Mouse (Mus musculus) CD4-positive naive resting alpha-beta T cell, adult 57 days (primary cell): Measurements from ENCODE around the gene Rassf2. TPM values are rescaled to one million over a fixed set of nuclear protein-coding genes. Genes with fewer than 3 reads are reported as not detected.

Experiments
- total RNA-seq: library from RNA; stranded (reverse); gene quantifications from one replicate; pipeline ENCODE4 v1.2.4, GENCODE M21; 2023

The Rassf2 gene
- total RNA-seq, result 187 TPM

GRCm38 (mm10) chr2:132029646-132030417, at the start of gene Rassf2:
Gene Rassf2, minus strand, starts transcription at chr2:132030258.

GRCm38 (mm10) chr2:131950598-131951095, 79.4 kb downstream of the Rassf2 start, which contains the start of gene Prnd:
Gene Prnd, plus strand, starts transcription at chr2:131950861.

Other genes with a start within 250 kb of the Rassf2 start
- not detected for gene Erv3, start 170.5 kb downstream of the Rassf2 start, total RNA-seq
- 4.8 TPM for gene Prnp, start 120.3 kb downstream of the Rassf2 start, total RNA-seq
- gene Prn, start 120.3 kb downstream of the Rassf2 start, total RNA-seq, result not detected
- gene Prnd, start 79.4 kb downstream of the Rassf2 start, total RNA-seq, result not detected
- gene Slc23a2, start 114.8 kb upstream of the Rassf2 start, total RNA-seq, result 34.1 TPM
- gene Tmem230, start 217.5 kb upstream of the Rassf2 start, total RNA-seq, result 30.7 TPM
- gene Pcna, start 223.1 kb upstream of the Rassf2 start, total RNA-seq, result 268 TPM
- 95.6 TPM for gene Cds2, start 232.9 kb upstream of the Rassf2 start, total RNA-seq